Mouse (Mus musculus) cerebellum, adult 9-10 months (tissue): ENCODE results near the gene Trmt44.

ENCODE experiments used
- DNase-seq: peaks from one replicate; pipeline ENCODE4 v3.0.0; 2022

The Trmt44 gene

DNA sequence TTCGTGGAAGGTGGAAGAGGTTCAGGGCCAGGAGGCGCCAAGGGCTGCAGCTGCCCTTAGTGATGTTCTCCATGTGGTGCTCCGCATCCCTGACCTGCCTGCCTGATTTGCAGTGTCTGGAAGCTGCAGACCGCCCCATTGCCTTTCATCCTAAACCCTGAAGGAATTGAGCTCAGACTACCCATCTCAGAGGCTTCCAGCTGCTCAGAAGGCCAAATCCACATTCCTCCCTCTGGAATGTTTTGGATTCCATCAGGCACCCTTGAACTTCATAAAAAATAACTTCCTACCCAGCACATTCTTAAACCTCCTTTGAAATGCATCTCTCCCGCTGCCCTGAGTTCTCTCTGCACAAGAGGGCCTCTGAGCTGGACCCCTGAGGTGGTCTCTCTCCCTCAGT lies 34.3 kb downstream of the Trmt44 start:
- no peak for DNase-seq

GRCm38 (mm10) chr5:35539576-35539975 lies 35.3 kb downstream of the Trmt44 start:
- DNase-seq, result no peak

DNA sequence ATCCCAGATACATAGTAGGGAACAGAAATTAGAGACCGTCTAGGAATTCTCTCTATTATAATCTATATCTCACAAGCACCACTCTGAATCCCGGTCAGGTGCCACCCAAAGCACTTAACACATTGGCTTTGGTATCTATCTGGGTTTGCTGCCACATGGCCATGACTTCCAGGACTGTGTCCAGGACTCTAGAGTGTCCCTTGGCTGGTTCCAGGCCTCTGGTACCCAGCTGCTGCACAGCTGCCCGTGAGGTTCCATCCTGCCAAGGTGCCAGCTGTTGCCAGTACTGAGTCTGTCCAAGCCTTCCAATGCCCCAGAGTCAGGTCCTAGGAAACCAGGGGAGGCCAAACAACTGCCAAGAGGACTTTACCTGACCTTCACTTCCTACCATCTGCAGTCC lies 36.8 kb downstream of the Trmt44 start:
- DNase-seq, result no peak

DNA sequence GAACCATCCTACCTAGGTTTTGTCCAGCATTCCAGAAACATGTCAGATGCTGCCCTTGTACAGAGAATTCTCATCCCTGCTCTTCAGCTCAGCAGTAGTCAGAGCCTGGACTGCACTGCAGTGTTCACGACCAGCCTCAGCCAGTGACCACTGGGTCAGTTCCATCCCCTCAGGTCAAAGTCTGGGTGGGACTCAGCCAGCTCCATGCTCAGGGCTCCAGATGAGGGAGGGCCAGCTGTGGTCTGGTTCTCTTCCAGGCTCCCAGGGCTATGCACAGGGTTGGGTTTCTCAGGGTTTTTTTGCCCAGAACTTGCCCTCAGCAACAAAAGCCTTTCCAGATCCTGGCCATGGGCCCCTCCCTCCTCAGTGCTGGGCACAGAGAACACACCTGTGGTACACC lies 37.4 kb downstream of the Trmt44 start:
- DNase-seq, result no peak

GRCm38 (mm10) chr5:35536271-35536670 lies 38.6 kb downstream of the Trmt44 start:
- no peak for DNase-seq

- no peak for DNase-seq
Observed at GRCm38 (mm10) chr5:35531586-35531985, 43.3 kb downstream of the Trmt44 start.

DNA sequence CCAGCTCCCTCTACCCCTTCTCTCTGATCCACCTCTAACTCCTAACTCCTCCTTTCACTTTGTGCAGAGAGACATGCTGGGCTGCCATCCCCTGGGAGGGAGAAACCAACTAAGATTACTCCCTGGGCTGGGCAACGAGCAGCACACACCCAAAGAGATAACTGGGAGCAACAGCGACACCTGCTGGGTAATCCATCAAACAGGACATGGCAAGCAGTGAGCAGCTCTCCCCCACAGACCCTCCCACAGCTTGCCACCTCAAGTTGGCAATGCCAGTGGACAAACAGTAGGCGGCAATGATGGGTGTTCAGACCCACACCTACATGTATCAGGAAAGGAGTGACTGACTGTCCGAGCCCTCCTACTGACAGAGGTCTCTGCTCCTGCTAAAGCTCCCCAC lies 44.4 kb downstream of the Trmt44 start:
- DNase-seq, result no peak

GRCm38 (mm10) chr5:35525469-35526123 lies 49.3 kb downstream of the Trmt44 start, which contains the start of gene Cpz:
Gene Cpz (minus strand): TSS chr5:35525698.
- no peak for DNase-seq

DNA sequence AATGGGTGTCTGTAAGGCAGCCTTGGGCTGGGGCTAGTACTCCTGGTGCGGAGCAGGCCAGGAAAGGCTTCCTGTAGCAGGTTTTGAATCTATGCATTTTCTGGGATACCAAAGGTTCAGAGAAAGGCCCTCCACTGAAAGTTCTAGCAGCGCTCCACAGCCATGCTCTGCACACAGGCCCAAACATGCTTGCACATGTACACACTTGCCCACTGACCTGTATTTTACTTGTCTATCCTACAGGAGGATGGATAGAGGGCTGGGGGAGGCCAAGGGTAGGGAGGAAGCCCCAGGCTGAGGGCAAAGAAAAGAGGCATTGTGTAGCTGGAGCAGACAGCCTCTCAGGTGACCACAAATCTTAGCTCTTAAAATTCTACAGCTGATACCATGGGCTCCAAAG lies 50.5 kb downstream of the Trmt44 start:
- DNase-seq, result no peak

GRCm38 (mm10) chr5:35523735-35524134 lies 51.1 kb downstream of the Trmt44 start:
- DNase-seq, result peak; percentile 61

- no peak for DNase-seq
Observed at GRCm38 (mm10) chr5:35516781-35517180, 58.1 kb downstream of the Trmt44 start.

GRCm38 (mm10) chr5:35510589-35510988 lies 64.3 kb downstream of the Trmt44 start:
- peak; percentile 50 for DNase-seq
